Mouse (Mus musculus): ENCODE measurements around the gene Hoxd3. TPM values are rescaled to one million over a fixed set of nuclear protein-coding genes. Genes with fewer than 3 reads are reported as not detected.
A peak's percentile ranks its signal among the peaks of the same experiment; 100 is the strongest.

Hoxd3 gene
- polyA plus RNA-seq, 1 experiment from 2014 or later: not detected

DNA sequence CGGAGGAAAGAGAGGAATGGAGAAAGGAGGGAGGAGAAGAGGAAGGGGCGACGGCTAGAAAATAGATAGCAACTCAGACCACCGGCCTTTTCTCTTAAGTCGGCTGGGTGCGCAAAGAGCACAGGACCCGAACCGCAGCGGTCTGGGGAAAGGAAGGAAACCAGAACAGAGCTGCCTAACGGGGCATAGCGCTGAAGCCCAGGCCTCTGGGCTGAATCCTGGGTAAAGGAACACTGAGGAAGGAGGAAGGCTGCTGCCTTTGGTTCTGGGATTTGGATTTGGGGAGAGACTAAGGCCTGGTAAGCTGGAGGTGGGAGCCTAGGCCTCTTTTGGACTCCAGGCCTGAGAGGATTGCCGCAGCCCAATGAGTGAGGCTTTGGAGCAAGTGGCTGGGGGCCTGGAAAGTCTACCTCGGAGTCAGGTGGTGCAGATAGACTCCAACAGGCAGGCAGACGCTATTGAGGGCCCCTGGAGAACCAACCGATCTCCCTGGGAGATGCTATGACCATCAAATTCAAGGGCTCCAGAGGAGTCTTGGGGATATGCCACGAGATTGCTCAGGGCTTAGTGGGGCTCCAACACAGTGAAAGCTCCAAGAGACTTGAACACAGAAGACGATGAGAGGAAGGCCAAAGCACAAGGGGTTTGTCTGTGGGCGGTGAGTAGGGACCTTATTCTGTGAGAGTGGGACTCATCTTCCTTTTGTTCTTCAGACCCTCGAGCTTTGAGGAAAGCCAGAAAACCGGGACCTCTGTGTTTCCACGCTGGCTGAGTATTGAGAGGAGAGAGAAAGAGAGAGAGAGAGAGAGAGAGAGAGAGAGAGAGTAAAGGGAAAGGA is 30.9 kb upstream of the Hoxd3 start:
- ATAC-seq (ENCODE audit: insufficient read depth): no peak

GRCm38 (mm10) chr2:74681594-74682531 is 29.9 kb upstream of the Hoxd3 start:
- 2% methylated on average over 75 of the region's 78 CpGs for WGBS (ENCODE audit: insufficient replicate concordance)
- Histone ChIP-seq H3K4me1 (replicated peaks) (peaks cover 9% of the 10 kb centered on the region), H3K27ac (replicated peaks) (no peak overlapping the region), H3K9me3 (replicated peaks) (no peaks in the 10 kb centered on the region), H3K36me3 (replicated peaks) (no peaks in the 10 kb centered on the region), H3K27me3 (peaks cover 99% of the 10 kb centered on the region), H3K4me2 (peak overlapping the region; percentile 25; the same call in 1 of the 2 replicates), H3K9ac (no peak overlapping the region), H3K4me3 (replicated peaks) (no peak overlapping the region; the same call in 1 of the 2 replicates)
- ATAC-seq (ENCODE audit: insufficient read depth): no peak

More for the DNA sequence above, 30.9 kb upstream of the Hoxd3 start:
- H3K9ac ChIP-seq: no peak overlapping the region
- no peak overlapping the region for H3K27ac ChIP-seq (replicated peaks)
- no peak overlapping the region for H3K4me3 ChIP-seq (replicated peaks)
- peaks cover 9% of the 10 kb centered on the region for H3K4me1 ChIP-seq (replicated peaks)
- no peaks in the 10 kb centered on the region for H3K36me3 ChIP-seq (replicated peaks)
- WGBS (ENCODE audit: insufficient replicate concordance): 2% methylated on average over 21 of the region's 21 CpGs
- H3K9me3 ChIP-seq (replicated peaks): no peaks in the 10 kb centered on the region
- H3K4me2 ChIP-seq: no peak overlapping the region
- peaks cover 100% of the 10 kb centered on the region for H3K27me3 ChIP-seq

- ATAC-seq (ENCODE audit: insufficient read depth): no peak
- no peak overlapping the region for H3K9ac ChIP-seq
- peaks cover 9% of the 10 kb centered on the region for H3K4me1 ChIP-seq (replicated peaks)
- 1% methylated on average over 50 of the region's 51 CpGs for WGBS (ENCODE audit: insufficient replicate concordance)
- no peaks in the 10 kb centered on the region for H3K9me3 ChIP-seq (replicated peaks)
- H3K4me2 ChIP-seq: peak overlapping the region; percentile 25
- H3K36me3 ChIP-seq (replicated peaks): no peaks in the 10 kb centered on the region
- H3K4me3 ChIP-seq (replicated peaks): no peak overlapping the region
- peaks cover 99% of the 10 kb centered on the region for H3K27me3 ChIP-seq
- H3K27ac ChIP-seq (replicated peaks): no peak overlapping the region
These were observed 28.9 kb upstream of the Hoxd3 start for GRCm38 (mm10) chr2:74682796-74683195.

DNA sequence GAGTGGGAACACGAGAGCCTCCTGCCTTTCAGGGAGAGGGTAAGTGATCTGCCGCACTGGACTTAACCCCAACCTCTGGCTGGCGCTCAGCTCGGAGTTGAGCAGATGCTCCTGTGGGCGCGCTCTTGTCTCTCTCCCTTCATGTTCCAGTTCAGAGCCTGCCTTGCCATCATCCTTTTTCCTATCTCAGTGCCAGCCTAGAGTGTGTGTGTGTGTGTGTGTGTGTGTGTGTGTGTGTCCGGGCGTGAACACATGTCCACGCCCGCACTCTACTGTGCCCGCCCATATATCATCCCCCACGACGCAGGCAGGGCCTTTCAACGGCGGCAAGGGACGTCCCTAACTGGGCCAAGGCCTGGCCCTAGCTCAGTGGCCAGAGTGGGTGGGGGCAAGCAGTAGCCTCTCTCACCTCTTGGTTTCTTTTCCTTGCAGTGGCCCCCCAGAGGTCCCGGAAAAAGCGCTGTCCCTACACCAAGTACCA is 28.2 kb upstream of the Hoxd3 start:
- H3K27me3 ChIP-seq: peaks cover 99% of the 10 kb centered on the region
- H3K27ac ChIP-seq (replicated peaks): no peak overlapping the region
- H3K36me3 ChIP-seq (replicated peaks): no peaks in the 10 kb centered on the region
- 2% methylated on average over 18 of the region's 18 CpGs for WGBS (ENCODE audit: insufficient replicate concordance)
- H3K9ac ChIP-seq: no peak overlapping the region
- H3K4me3 ChIP-seq (replicated peaks): no peak overlapping the region
- peaks cover 9% of the 10 kb centered on the region for H3K4me1 ChIP-seq (replicated peaks)
- H3K4me2 ChIP-seq: no peak overlapping the region
- no peak for ATAC-seq (ENCODE audit: insufficient read depth)
- no peaks in the 10 kb centered on the region for H3K9me3 ChIP-seq (replicated peaks)

DNA sequence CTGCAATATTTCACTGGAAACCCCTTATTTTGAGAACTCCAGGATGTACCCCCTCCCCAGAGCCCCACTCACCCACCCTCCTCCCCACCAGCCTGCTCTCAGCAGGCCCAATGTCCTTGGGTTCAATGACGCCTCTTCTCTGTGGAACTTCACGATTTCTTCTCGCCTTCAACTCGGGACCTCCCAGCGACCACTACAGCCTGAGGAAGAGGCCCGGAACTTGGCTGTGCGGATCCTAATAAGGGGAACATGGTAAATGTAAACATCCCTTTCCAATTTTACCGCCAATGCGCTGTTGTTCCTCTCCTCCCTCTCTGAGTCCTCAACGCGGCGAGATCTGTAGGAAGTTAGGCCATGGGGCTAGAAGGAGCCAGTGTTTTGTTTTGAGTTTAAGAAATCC is 27.6 kb upstream of the Hoxd3 start:
- Histone ChIP-seq H3K4me3 (replicated peaks) (no peak overlapping the region), H3K4me2 (no peak overlapping the region), H3K27ac (replicated peaks) (no peak overlapping the region), H3K4me1 (replicated peaks) (peaks cover 9% of the 10 kb centered on the region), H3K9ac (no peak overlapping the region), H3K9me3 (replicated peaks) (no peaks in the 10 kb centered on the region), H3K36me3 (replicated peaks) (no peaks in the 10 kb centered on the region), H3K27me3 (peaks cover 99% of the 10 kb centered on the region)
- ATAC-seq (ENCODE audit: insufficient read depth): no peak
- under 1% methylated on average over 12 of the region's 12 CpGs for WGBS (ENCODE audit: insufficient replicate concordance)

GRCm38 (mm10) chr2:74685059-74685603 is 26.6 kb upstream of the Hoxd3 start:
- Histone ChIP-seq H3K27ac (replicated peaks) (no peak overlapping the region), H3K4me3 (replicated peaks) (no peak overlapping the region), H3K4me1 (replicated peaks) (peaks cover 9% of the 10 kb centered on the region), H3K36me3 (replicated peaks) (no peaks in the 10 kb centered on the region), H3K4me2 (no peak overlapping the region), H3K9ac (no peak overlapping the region), H3K9me3 (replicated peaks) (no peaks in the 10 kb centered on the region), H3K27me3 (peaks cover 99% of the 10 kb centered on the region)
- WGBS (ENCODE audit: insufficient replicate concordance): 9% methylated on average over 4 of the region's 4 CpGs
- ATAC-seq (ENCODE audit: insufficient read depth): no peak

- peaks cover 9% of the 10 kb centered on the region for H3K4me1 ChIP-seq (replicated peaks)
- H3K4me3 ChIP-seq (replicated peaks): no peak overlapping the region
- WGBS (ENCODE audit: insufficient replicate concordance): 5% methylated on average over 17 of the region's 17 CpGs
- no peak overlapping the region for H3K4me2 ChIP-seq
- no peaks in the 10 kb centered on the region for H3K9me3 ChIP-seq (replicated peaks)
- H3K9ac ChIP-seq: no peak overlapping the region
- ATAC-seq (ENCODE audit: insufficient read depth): no peak
- H3K27me3 ChIP-seq: peaks cover 99% of the 10 kb centered on the region
- H3K36me3 ChIP-seq (replicated peaks): no peaks in the 10 kb centered on the region
- H3K27ac ChIP-seq (replicated peaks): no peak overlapping the region
These were observed 25.3 kb upstream of the Hoxd3 start for GRCm38 (mm10) chr2:74686301-74686987.

- H3K4me3 ChIP-seq (replicated peaks): no peak overlapping the region
- peaks cover 99% of the 10 kb centered on the region for H3K27me3 ChIP-seq
- no peak overlapping the region for H3K27ac ChIP-seq (replicated peaks)
- no peak for ATAC-seq (ENCODE audit: insufficient read depth)
- no peaks in the 10 kb centered on the region for H3K9me3 ChIP-seq (replicated peaks)
- no peak overlapping the region for H3K9ac ChIP-seq
- no peak overlapping the region for H3K4me2 ChIP-seq
- H3K4me1 ChIP-seq (replicated peaks): peaks cover 5% of the 10 kb centered on the region
- no peaks in the 10 kb centered on the region for H3K36me3 ChIP-seq (replicated peaks)
- WGBS (ENCODE audit: insufficient replicate concordance): 2% methylated on average over 27 of the region's 27 CpGs
These were observed 24.6 kb upstream of the Hoxd3 start for GRCm38 (mm10) chr2:74686988-74687697.

GRCm38 (mm10) chr2:74687698-74688555 is 23.8 kb upstream of the Hoxd3 start:
- H3K4me1 ChIP-seq (replicated peaks): no peaks in the 10 kb centered on the region
- no peak overlapping the region for H3K9ac ChIP-seq
- H3K27ac ChIP-seq (replicated peaks): no peak overlapping the region
- no peak overlapping the region for H3K4me2 ChIP-seq
- WGBS (ENCODE audit: insufficient replicate concordance): 2% methylated on average over 31 of the region's 31 CpGs
- H3K36me3 ChIP-seq (replicated peaks): no peaks in the 10 kb centered on the region
- ATAC-seq (ENCODE audit: insufficient read depth): no peak
- H3K27me3 ChIP-seq: peaks cover 99% of the 10 kb centered on the region
- H3K4me3 ChIP-seq (replicated peaks): no peak overlapping the region
- H3K9me3 ChIP-seq (replicated peaks): no peaks in the 10 kb centered on the region
